Mouse (Mus musculus) cerebellum, adult (tissue): ENCODE results near the gene Gm1113.
A peak's percentile ranks its signal among the peaks of the same experiment; 100 is the strongest.

Source experiments
- ATAC-seq: cut with Nextera tagmentation; 2 replicates; pipeline ENCODE4 v1.9.2; 2017; ENCODE audit warnings: mild to moderate bottlenecking, moderate library complexity, mixed read lengths; ENCODE audit not compliant: insufficient number of reproducible peaks, low FRiP score, low TSS enrichment

The Gm1113 gene

DNA sequence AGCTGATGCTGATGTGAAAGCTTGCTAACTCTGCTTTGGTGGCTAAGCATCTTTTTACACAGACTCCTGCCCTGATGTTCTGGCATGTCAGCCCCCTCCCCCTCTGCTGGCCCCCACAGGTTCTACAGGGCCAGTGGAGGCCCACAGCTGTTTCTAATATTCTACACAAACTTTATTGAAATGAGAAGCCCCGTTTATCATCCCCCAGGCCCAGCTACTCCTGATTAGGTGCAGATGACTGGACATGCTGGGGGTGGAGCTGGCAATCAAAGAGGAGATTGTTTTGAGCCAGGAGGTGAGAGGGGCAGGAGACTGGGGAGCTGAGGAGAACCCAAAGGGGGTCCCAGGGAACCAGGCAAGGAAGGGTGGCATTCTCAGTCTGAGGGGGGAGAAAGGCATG is 11.7 kb upstream of the Gm1113 start:
- ATAC-seq, result no peak

DNA sequence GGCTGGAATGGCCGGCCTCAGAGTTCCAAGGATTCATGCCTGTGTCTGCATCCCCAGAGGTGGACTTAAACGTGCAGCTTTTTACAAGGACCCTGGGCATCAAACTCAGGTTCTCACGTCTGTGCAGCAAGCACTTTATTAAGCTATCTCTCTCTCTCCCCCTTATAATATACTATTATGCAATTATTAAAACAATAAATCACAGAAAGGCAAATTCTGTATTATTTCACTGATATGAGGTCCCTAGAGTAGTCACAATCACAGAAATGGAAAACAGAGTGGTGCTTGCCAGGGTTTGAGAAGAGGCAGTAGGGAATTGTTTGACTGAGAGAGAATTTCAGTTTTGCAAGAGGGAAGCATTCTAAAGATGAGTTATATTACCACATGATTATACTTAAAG is 11.1 kb upstream of the Gm1113 start:
- ATAC-seq, result no peak

DNA sequence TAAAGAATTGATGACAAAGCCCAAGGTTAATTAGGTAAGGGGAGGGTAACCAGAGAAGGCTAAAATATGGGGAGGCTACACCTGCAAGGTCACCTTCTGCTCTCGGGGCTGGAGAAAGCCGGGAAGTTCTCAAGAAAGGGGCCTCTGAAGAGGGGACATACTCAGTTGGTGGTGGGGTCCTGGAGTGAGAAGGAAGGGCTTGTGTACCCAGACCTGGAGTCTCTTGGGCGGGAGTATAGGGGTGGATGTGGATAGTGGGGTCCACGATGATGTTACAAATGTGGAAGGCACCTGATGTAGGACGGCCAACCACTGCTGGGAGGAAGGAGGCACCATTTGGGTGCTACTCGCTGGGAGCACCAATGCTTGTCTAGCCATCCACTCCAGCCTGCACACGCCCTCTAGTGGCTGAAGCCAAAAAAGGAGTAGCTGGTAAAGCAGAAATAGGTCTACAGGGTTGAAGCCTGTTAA is 5.9 kb upstream of the Gm1113 start:
- peak; percentile 79 for ATAC-seq

DNA sequence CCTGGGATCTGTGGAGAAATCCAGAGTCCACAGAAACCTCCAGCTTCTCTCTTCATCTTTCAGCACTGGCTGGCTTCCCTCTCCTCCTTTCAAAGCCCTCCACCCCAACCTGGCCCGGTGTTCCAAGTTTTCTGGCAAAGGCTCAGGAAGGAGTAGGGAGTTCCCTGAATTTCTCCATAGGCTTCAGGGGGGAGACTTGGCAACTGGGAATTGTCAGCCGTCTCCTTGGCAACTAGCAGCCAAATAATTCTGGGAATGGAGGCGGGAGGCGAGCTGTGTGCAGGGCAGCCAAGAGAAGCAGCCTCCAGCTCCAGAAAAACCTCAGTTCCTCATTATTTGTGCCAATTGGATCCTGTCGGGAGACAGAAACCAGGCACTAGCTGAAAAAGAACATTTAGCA is 5.5 kb upstream of the Gm1113 start:
- ATAC-seq, result peak; percentile 70; the same call in 1 of the 2 replicates

DNA sequence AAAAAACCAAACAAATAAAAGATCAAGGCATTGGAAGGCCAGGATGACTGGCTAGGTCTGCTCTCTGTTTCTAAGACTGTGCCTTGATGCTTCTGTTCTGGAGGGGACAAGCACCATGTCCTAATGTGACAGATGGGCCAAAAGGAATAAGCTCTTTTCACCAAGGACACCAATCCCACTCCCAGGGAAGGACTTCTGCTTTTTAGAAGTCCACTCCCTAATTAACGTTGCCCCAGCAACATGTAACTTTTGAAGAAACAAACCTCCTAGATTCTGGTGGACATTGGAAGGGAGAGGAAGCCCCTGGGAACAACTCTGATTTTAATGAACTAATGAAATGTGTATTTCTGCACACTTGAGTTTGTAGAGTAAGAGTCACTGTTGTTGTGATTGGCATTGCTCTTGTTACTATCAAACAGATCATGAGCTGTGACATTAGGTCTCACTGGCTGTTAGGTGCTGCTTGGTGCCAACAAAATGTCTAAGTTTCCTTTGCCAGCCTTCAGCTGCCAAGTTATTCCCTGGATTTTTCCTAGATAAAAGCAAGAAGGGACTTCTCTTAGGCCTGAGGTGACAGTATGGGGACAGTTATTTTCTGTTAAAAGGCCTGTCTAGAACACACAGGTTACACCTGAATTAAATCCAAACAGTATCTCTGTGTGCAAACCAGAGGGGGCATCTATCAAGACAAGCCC is 4.9 kb upstream of the Gm1113 start:
- no peak for ATAC-seq

DNA sequence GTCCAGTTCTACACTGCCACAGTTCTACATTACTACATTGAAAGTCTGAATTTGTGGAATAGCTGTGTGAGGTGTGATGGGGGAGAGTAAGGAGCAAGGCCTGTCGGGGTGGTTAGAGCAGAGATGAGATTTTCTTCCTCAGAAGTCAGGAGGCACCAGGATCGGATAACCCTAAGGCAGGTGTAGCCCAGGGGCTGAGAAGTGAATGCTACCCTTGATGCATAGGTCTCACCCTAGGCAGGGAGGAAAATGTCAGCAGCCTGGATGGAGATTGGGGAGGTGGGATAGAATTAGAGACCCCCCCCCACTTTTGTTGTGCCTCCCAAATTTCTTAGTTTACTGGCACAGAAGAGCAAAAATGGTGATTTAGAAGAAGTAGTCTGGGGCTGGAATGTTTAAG is 4.2 kb upstream of the Gm1113 start:
- no peak for ATAC-seq

DNA sequence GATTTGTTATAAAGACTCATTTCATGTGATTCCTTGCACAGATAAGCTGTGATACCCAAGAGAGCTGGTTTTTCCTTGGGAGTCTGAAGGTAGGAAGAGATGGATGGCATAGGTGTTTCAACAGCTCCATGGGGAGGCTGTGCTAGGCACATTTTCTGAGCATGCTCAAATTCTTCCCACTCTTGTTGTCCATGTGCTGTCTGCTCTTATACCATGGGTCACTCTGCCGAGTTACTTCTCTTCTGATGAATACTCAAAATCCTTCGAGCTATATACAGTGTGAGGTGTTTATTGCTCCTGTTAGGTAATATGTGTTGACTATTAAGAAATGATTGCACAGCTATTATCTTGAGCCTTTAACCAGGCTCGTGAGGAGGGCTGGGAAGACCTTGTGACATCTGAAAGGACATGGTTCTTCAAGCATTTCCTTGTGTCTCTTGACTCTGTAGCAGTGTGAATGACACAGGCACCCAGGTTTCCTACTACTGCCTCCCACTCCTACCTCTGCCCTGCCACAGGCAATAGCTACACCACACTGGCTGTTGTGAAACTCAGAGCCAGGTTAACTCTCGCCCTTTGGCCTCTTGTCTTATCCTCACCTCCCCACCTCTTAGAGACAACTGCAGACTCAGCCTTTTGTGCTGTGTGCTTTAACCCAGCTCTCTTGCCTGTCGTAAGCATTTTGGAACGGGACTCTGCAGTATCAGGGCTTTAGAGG is 2.7 kb upstream of the Gm1113 start:
- no peak for ATAC-seq

DNA sequence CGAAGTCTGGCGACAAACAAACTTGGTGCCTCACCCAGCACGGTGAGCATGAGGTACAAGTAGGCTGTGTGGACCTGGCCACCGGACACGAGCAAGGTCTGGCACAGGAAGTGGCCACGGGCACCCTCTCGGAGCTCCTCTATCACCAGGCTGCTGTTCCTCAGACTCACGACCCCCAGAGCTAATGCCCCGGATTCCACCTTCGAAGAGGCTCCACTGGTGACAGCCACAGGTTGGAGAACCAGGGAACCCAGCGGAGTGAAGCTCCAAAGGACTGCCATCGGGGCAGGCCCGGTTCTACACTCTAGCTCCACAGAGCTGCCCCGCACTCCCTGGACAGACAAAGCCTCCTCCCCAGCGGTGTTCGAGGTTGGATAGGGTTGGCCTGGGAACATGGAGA is 1.4 kb downstream of the Gm1113 start:
- ATAC-seq, result no peak

DNA sequence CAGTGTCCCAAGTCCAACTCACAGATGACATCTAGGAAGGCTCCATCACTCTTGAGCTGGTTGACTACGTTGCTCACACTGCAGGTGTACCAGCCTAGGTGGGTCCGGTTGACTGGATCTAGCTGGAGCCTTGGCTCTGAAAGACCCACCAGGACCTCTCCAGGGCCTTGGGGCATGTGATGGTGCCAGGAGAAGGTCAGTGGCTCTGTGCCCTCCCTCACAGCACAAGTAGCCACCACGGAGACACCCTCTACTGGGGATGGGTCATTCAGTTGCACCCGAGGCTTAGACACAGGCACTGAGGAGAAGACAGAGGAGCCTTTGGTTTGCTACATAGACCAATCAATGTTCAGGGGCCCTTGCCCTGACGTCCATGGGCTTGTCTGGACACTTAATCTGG is 1.9 kb downstream of the Gm1113 start:
- no peak for ATAC-seq

DNA sequence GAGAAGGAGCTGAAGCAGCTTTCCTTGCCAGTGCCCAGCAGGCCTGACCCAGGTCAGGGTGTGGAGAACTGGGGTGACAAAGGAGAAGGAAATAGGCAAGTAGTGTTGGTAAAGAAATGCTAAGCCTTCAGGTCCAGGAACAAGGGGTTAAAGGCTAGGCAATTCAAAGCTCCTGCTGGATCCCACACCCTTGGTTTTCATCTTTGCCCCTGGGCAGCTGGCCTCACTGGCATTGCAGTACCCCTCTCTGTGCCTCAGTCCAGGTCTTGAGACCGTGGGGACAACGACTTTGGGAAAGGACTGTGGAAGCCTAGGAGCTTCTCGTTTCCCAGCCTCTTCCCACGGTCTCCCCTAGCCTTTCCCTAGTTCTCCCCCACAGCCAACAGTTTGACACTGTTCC is 4.2 kb downstream of the Gm1113 start:
- ATAC-seq, result no peak

DNA sequence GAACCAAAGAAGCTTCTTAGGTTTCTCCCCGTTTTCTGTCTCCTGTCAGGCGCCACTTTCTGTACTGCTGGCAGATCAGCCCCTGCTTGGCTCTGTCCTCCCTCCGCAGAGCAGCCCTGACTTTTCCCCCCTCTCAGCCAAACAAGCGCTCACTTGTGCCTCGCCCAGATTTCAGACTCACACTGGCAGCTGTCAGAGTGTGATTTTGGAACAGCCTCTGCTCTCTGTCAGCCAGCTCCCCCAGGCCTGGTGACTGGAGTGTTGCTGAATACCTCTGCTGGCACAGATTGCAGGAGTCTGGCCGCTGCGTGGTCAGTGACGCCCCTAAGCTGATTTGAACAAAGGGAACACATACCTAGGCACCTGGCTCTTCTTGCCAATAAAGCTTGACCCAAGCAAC is 9.8 kb downstream of the Gm1113 start:
- ATAC-seq, result no peak

DNA sequence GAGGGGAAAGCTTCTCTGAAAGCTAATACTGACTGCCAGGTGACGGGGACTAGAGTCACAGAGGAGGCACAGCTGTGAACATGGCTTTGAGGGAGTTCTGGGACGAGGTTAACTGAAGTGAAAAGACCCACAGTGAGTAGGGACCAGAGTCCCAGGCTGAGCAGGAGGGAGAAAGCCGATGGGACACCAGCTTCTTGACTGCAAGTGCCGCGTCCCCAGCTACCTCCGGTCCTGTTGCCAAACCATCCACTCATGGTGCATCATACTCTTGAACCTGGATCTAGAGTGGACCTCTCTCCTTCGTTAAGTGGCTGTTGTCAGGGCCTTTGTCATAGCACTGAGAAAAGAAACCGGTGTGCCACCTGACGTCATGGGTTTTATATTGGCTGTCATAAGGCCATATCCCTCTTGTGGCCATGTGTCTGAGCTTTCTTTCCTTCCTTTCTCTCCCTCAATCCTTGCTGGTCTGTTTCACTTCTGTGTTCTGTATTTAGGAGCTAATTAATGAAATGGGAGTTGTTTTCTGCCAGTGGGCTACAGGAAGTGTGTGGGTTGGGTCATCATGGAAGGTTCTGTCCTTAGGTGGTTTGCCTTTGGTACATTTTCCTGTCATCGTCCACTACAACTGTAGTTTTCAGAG is 15.6 kb downstream of the Gm1113 start:
- ATAC-seq, result no peak

DNA sequence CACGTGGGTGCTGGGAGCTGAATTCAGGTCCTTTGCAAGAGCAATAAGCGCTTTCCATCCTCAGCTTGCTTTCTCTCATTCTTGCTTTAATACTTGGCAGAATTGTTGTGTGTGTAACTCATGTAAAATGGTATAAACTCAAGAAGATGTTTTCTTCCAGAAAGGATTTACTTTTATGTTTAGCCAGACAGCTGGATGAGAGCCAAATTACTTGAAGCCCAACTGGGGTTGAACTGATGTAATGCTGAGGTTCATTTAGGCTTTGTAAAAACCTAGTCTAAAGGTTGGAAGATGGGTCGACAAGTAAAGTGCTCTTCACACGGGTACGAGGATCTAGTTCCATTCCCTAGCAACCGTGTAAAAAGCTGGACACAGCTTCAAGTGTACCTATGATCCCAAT is 18.1 kb downstream of the Gm1113 start:
- no peak for ATAC-seq

DNA sequence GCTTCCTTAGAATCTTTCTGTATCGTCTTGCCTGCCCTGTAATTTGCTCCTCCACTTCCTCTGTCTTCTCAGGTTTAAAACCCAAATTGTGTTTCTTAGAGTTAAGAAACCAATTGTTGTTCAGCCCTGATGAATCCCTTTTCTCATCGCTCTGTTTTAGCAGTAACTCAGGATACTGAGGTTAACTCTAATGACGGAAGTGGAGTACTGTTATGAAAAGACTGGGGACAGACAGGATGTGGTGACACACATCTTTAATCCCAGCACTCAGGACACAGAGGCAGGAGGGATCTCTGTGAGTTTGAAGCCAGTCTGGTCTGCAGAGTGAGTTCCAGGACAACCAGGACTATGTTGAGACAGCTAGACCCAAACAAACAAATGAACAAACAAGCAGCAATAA is 22.6 kb downstream of the Gm1113 start:
- no peak for ATAC-seq

DNA sequence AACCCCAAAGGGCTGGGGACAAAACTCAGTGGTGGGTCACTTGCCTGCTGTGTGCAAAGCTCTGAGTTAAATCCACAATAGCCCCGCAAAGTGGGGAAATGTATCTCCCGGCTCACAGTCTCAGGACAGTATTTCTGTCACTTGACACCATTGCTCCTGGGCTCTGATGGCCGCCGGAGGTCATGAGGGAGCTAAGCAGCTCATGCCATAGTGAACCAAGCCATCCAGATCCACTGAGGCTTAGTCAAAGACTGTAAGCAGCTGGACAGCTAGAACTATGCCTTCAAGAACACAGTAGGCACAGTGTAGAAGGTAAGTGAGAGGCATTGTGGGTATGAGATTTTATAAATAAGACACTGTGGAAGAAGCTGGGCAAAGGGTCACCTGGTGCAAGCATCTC is 23.1 kb downstream of the Gm1113 start:
- no peak for ATAC-seq

DNA sequence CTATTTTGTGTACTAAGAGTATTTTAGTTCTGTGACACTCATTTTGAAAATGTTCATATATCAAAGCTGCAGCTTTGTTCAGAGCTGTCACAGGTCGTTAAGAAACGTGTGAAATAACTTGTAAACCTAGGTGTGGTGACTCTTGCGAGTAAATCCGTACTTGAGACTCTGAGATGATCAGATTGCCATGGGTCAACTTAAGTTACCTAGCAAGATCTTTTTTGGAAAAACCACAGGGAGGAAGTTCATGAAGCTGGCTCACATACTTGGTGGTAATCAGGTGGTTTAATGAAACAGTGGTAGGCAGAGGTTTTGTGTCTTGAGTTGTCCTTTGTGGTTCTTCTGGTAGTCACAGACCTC is 24.4 kb downstream of the Gm1113 start:
- no peak for ATAC-seq

DNA sequence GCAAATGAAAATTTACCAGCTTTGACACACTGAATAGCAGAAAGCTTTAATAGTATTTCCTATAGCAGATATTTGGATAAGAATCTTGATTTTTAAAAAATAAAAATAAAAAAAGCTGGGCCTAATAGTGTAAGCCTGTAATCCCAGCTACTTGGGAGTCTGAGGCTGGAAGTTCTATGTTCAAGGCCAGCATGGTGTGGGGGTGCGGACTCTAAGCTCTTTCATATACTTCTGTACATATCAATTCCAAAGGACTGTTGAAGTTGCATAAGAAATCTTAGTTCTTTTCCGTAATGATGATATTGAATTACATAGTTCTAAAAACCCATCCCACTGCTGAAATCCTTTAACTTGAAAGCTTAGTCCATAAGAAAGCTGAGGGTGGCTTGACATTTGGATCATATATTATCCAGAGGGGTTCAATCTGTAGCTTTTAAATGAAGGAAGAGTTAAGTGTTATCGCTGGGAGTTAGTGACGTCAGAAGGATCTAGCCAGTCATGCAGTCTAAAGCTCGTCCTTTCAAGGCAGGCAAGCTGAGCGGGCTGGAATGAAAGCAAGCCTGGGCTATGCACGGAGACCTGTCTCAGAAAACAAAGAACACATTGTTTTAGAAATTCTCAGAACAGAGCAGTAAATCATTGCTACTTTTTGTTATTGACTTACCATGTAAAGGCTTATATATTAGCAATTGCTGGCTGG is 24.9 kb downstream of the Gm1113 start:
- ATAC-seq, result no peak

DNA sequence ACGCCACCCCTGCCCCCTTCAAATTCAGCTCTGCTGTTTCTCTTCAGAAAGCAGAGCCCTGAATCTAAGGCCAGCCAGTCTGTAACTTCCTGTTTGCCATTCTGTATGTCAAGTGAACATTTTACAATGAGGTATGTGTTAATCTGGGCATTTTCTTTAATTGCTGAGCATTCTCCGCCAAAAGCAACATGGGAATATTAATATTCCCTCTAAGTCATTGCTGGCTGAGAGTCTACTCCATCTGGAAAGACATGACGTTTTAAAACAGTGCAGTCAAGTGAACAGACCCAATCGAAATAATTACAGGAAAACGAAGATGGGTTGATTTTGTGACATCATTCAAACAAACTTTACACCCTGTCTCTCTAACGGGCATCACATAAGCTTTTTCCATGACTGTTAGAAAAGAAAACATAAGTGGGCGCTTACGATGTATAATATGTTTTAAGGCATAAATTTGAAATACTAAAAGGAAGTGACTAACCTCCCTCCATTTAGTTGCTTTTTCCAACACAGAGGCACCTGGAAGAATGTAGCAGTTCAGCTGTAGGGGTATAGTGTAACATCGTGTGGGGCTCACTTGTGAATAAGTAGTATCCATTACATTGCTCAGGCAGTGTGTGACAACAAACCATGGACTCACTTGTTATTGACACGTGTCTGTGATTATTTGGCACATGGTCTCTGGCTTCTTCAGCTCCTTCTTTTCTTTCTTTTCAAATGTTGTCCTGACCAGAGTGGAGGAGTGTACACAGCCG is 26.8 kb downstream of the Gm1113 start:
- no peak for ATAC-seq

DNA sequence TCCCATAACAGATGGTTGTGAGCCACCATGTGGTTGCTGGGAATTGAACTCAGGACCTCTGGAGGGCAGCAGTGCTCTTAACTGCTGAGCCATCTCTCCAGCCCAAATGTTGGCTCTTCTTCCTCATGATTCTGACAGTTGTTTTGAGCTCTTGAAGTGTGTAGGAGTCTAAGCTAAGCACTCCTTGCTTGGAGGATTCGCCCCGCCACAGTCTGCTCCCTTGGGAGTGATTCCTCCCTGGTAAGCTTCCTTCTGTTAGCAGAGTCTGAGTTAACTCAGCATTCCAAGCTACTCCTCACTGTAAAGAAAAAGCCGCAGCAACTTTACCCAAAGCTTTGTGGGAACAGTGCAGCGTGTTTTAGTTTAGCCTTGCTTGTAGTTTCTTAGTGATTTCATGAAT is 29.6 kb downstream of the Gm1113 start:
- ATAC-seq, result no peak

DNA sequence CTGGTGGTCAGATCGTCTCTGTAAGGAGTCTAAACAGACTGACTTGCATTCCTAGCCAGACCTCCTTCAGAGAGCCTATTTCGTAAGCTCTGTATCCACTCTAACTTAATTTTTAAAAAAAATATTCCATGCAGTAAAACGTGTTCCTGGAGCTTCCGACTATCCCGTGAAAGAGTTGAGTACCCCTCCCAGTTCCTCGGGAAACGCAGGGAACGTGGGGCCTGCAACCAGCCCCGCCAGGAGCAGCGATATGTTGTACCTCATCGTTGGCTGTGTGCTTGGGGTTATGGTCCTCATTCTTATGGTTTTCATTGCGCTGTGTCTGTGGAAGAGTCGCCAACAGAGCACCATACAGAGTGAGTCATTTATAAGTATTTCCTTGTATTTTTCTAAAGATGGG is 31.5 kb downstream of the Gm1113 start:
- ATAC-seq, result no peak
